Comparison of ENCODE assay signal across 24 mouse cellular contexts in genomic region chr17:68046341-68046675, GRCm38 (mm10). TPM values are rescaled to one million over a fixed set of nuclear protein-coding genes. Genes with fewer than 3 reads are reported as not detected.
DNase-seq lines count a peak whose midpoint lies in the region; ATAC-seq lines count a peak whose summit lies in the region.
"Had no signal": no experiment of that assay in that cellular context is flagged by ENCODE, and none has a peak within 500 bp of the region (broad histone marks: within the 10 kb centered on the region; RNA-seq: fewer than 3 reads in every experiment).

No protein-coding gene starts in this region.

- no peak for ATAC-seq in lung, embryonic 15.5 days (ENCODE audit: borderline replicate concordance, extremely low read depth, low FRiP score, low TSS enrichment)
- peak; percentile 77 for ATAC-seq in limb, embryonic 13.5 days (ENCODE audit: low FRiP score, low read depth)
- 0 out of 2 replicates have a peak, but pooled peaks have one; percentile 45 for ATAC-seq in stomach, embryonic 16.5 days (ENCODE audit: insufficient read depth, low FRiP score)
- no peak for ATAC-seq in inflammation-experienced regulatory T-cells, adult 6 months
- ATAC-seq: forebrain, embryonic 14.5 days; liver, postnatal 0 days; midbrain, embryonic 16.5 days had no signal

- H3K27ac ChIP-seq in lung, embryonic 15.5 days = peak overlapping the region; percentile 30
- H3K27ac ChIP-seq in limb, embryonic 13.5 days = no peak overlapping the region
- H3K27ac ChIP-seq in stomach, embryonic 16.5 days (ENCODE audit: low read length) = peak overlapping the region; percentile 55; the same call in 1 of the 2 replicates
- H3K27ac ChIP-seq: hindbrain, embryonic 13.5 days; layer of hippocampus, adult 2 months; macrophage; midbrain, embryonic 10.5 days had no signal

- no peaks in the 10 kb centered on the region for H3K27me3 ChIP-seq in lung, embryonic 15.5 days
- H3K27me3 ChIP-seq in limb, embryonic 13.5 days = no peaks in the 10 kb centered on the region
- H3K27me3 ChIP-seq in stomach, embryonic 16.5 days (ENCODE audit: control insufficient read depth, insufficient read depth, low read length) = no peaks in the 10 kb centered on the region
- H3K27me3 ChIP-seq: hindbrain, embryonic 13.5 days had no signal

- no peaks in the 10 kb centered on the region for H3K9me3 ChIP-seq in lung, embryonic 15.5 days
- H3K9me3 ChIP-seq in limb, embryonic 13.5 days = no peaks in the 10 kb centered on the region
- no peaks in the 10 kb centered on the region for H3K9me3 ChIP-seq in stomach, embryonic 16.5 days (replicated peaks; ENCODE audit: control insufficient read depth, low read length)
- H3K9me3 ChIP-seq: hindbrain, embryonic 13.5 days; midbrain, embryonic 10.5 days had no signal

- H3K4me1 ChIP-seq in lung, embryonic 15.5 days = peaks cover 4% of the 10 kb centered on the region; the same call in 1 of the 2 replicates
- 0 out of 2 replicates have a peak, but pooled peaks cover 8% of the 10 kb centered on the region for H3K4me1 ChIP-seq in limb, embryonic 13.5 days
- H3K4me1 ChIP-seq in stomach, embryonic 16.5 days (ENCODE audit: control insufficient read depth, insufficient read depth, low read length) = 0 out of 2 replicates have a peak, but pooled peaks cover 5% of the 10 kb centered on the region
- H3K4me1 ChIP-seq: hindbrain, embryonic 13.5 days; midbrain, embryonic 10.5 days had no signal

- no peak overlapping the region for H3K9ac ChIP-seq in lung, embryonic 15.5 days
- no peak overlapping the region for H3K9ac ChIP-seq in limb, embryonic 13.5 days
- peak overlapping the region; percentile 21; the same call in 1 of the 2 replicates for H3K9ac ChIP-seq in stomach, embryonic 16.5 days (ENCODE audit: low read length)
- H3K9ac ChIP-seq: hindbrain, embryonic 13.5 days; liver, postnatal 0 days had no signal

- DNase-seq in embryo, embryonic 11 days = peak; percentile 24
- no peak for DNase-seq in embryo, embryonic 9.5 days (ENCODE audit: extremely low spot score)
- no peak for DNase-seq in lung, postnatal 4 days
- no peak for DNase-seq in adipocyte (ENCODE audit: low spot score)
- DNase-seq: adrenal gland, postnatal 14 days; cerebellum, adult 2 months; cerebellum, postnatal 36 days; kidney, postnatal 25 days; layer of hippocampus, postnatal 36 days; liver; liver, postnatal 0 days; right cerebral cortex, adult 18-20 months; right cerebral cortex, postnatal 4 days had no signal

- H3K4me2 ChIP-seq in lung, embryonic 15.5 days = no peak overlapping the region
- no peak overlapping the region for H3K4me2 ChIP-seq in limb, embryonic 13.5 days (replicated peaks)
- no peak overlapping the region for H3K4me2 ChIP-seq in stomach, embryonic 16.5 days (ENCODE audit: low read depth, low read length)
- H3K4me2 ChIP-seq: heart, embryonic 11.5 days; hindbrain, embryonic 13.5 days had no signal

- WGBS in lung, embryonic 15.5 days = 69% methylated on average over 7 of the region's 7 CpGs
- 63% methylated on average over 7 of the region's 7 CpGs for WGBS in limb, embryonic 13.5 days
- WGBS in stomach, embryonic 16.5 days = 55% methylated on average over 7 of the region's 7 CpGs

- no peak overlapping the region for H3K4me3 ChIP-seq in lung, embryonic 15.5 days
- H3K4me3 ChIP-seq in limb, embryonic 13.5 days = no peak overlapping the region
- H3K4me3 ChIP-seq in stomach, embryonic 16.5 days (replicated peaks; ENCODE audit: low read length) = no peak overlapping the region
- H3K4me3 ChIP-seq: hindbrain, embryonic 13.5 days; layer of hippocampus, adult 2 months; midbrain, embryonic 10.5 days had no signal

- no peaks in the 10 kb centered on the region for H3K36me3 ChIP-seq in lung, embryonic 15.5 days
- no peaks in the 10 kb centered on the region for H3K36me3 ChIP-seq in limb, embryonic 13.5 days
- H3K36me3 ChIP-seq in stomach, embryonic 16.5 days (ENCODE audit: control insufficient read depth, insufficient read depth, low read length) = no peaks in the 10 kb centered on the region
- H3K36me3 ChIP-seq: hindbrain, embryonic 13.5 days; midbrain, embryonic 10.5 days had no signal

RNA-seq across cellular contexts. Expression of gene Arhgap28, which starts 42.4 kb away (rescaled TPM):
- 46.1 and 47.2 TPM in 2 replicates for polyA plus RNA-seq in lung, embryonic 15.5 days (2015; fragmentation: Nextera tagmentation; extraction: Ambion mirVana)
- 61.5 and 66.1 TPM in 2 replicates for polyA plus RNA-seq in limb, embryonic 13.5 days (2015; fragmentation: Nextera tagmentation; extraction: Ambion mirVana)
- polyA plus RNA-seq in stomach, embryonic 16.5 days (2015; fragmentation: Nextera tagmentation; extraction: Ambion mirVana) = 26.1 and 26.7 TPM in 2 replicates
- not detected for polyA plus RNA-seq in inflammation-experienced regulatory T-cells, adult 6 months (2017; shearing (Covaris generic))

Comparison
In these comparisons a context has a peak if more than half of its experiments do, and no peak if none do; other contexts are left out.
1. ATAC-seq: peak in limb, embryonic 13.5 days (single experiment) and stomach, embryonic 16.5 days (single experiment); none in lung, embryonic 15.5 days (single experiment) and inflammation-experienced regulatory T-cells, adult 6 months (single experiment).
2. RNA of gene Arhgap28, which starts 42.4 kb away (polyA plus RNA-seq): 61.5 to 66.1 TPM in limb, embryonic 13.5 days, 46.1 to 47.2 TPM in lung, embryonic 15.5 days and 26.1 to 26.7 TPM in stomach, embryonic 16.5 days; not detected in inflammation-experienced regulatory T-cells, adult 6 months; every median in the first group is over 10 times any median in the second.